Mouse (Mus musculus) liver, adult 2 months (tissue): ENCODE results near the gene Gm21921. TPM values are rescaled to one million over a fixed set of nuclear protein-coding genes. Genes with fewer than 3 reads are reported as not detected.
"Not testable (repeated sequence)": the region's sequence is repeated elsewhere in the genome, so short reads cannot be mapped to it uniquely, and the experiment has no call there.

ENCODE experiments used
- DNase-seq: peaks from one replicate; pipeline ENCODE4 v3.0.0-alpha.2; 2011; ENCODE audit warnings: low read depth, low spot score; ENCODE audit errors: extremely low read depth
- H3K27ac ChIP-seq: fragments of 200-500 bp; replicated peaks from 2 replicates; pipeline ENCODE4 v1.5.1; 2012; ENCODE audit warnings: low read depth, mild to moderate bottlenecking, control low read depth, inconsistent platforms, low read length; ENCODE audit not compliant: insufficient read depth
- H3K27me3 ChIP-seq: fragments of 200-500 bp; 2 replicates; pipeline ENCODE4 v1.6.1; 2012; ENCODE audit warnings: mild to moderate bottlenecking, moderate library complexity, low read length, inconsistent platforms; ENCODE audit not compliant: control insufficient read depth, insufficient read depth
- H3K36me3 ChIP-seq: fragments of 200-500 bp; 2 replicates; pipeline ENCODE4 v1.6.1; 2012; ENCODE audit warnings: low read length, inconsistent platforms; ENCODE audit not compliant: control insufficient read depth, insufficient read depth
- H3K4me1 ChIP-seq: fragments of 200-500 bp; 2 replicates; pipeline ENCODE4 v1.6.1; 2011; ENCODE audit warnings: low read length; ENCODE audit not compliant: control insufficient read depth, insufficient read depth
- H3K4me3 ChIP-seq: fragments of 200-500 bp; 2 replicates; pipeline ENCODE4 v1.5.1; 2011; ENCODE audit warnings: low read depth, mild to moderate bottlenecking, control low read depth, low read length, moderate library complexity; ENCODE audit not compliant: insufficient read depth
- H3K79me2 ChIP-seq: fragments of 200-500 bp; 2 replicates; pipeline ENCODE4 v1.6.1; 2012; ENCODE audit warnings: inconsistent platforms, mild to moderate bottlenecking, low read length, moderate library complexity; ENCODE audit not compliant: control insufficient read depth, insufficient read depth
- H3K9ac ChIP-seq: fragments of 200-500 bp; 2 replicates; pipeline ENCODE4 v1.6.1; 2012; ENCODE audit warnings: low read depth, mild to moderate bottlenecking, control low read depth, inconsistent platforms, low read length
- WGBS: fragments of 180-500 bp; shearing (Covaris S2); methylation state at CpG from one replicate; pipeline ENCODE4 v1.1.7; 2018; 5-methylcytosine and 5-hydroxymethylcytosine counted together
- polyA plus RNA-seq: library from polyadenylated mRNA; depleted of rRNA; stranded (reverse); fragments of >200 nt; gene quantifications from 2 replicates; pipeline ENCODE4 v1.2.3, GENCODE M21; 2012; rRNA removed
- total RNA-seq: library from RNA; depleted of rRNA; stranded (reverse); fragments of >200 nt; gene quantifications from 2 replicates; pipeline ENCODE4 v1.2.3, GENCODE M21; 2014; rRNA removed

Gene Gm21921
- not detected in 2 replicates for total RNA-seq
- not detected in 2 replicates for polyA plus RNA-seq

- H3K9ac ChIP-seq, H3K4me3 ChIP-seq, H3K79me2 ChIP-seq, H3K27me3 ChIP-seq, H3K4me1 ChIP-seq, H3K27ac ChIP-seq, DNase-seq, H3K36me3 ChIP-seq: not testable (repeated sequence)
- WGBS, result no CpG with 5 or more reads among the region's 2 CpGs
Observed at GRCm38 (mm10) chrY:24796143-24796542, at the start of gene Gm21921. Gm21921 (minus strand) TSS chrY:24796243.
